Mouse (Mus musculus) forebrain, embryonic 11.5 days (tissue): Measurements from ENCODE around the gene Igsf10. TPM values are rescaled to one million over a fixed set of nuclear protein-coding genes. Genes with fewer than 3 reads are reported as not detected.

Experiments
- ATAC-seq: fragments of 200-750 bp; cut with Nextera tagmentation; replicated peaks from 2 replicates; pipeline ENCODE4 v1.8.0; 2017; ENCODE audit warnings: moderate TSS enrichment; ENCODE audit not compliant: low FRiP score
- DNase-seq: peaks from one replicate; pipeline ENCODE4 v3.0.0-alpha.2; 2017; ENCODE audit warnings: low spot score
- H3K27ac ChIP-seq: fragments of 300-500 bp; sonication (generic); 2 replicates; pipeline ENCODE4 v1.5.1; 2014; ENCODE audit warnings: low read depth, low read length
- H3K27me3 ChIP-seq: fragments of 300-500 bp; sonication (generic); 2 replicates; pipeline ENCODE4 v1.6.1; 2014; ENCODE audit warnings: mild to moderate bottlenecking, low read length, mixed read lengths; ENCODE audit not compliant: control insufficient read depth, insufficient read depth
- H3K36me3 ChIP-seq: fragments of 300-500 bp; sonication (generic); 2 replicates; pipeline ENCODE4 v1.6.1; 2014; ENCODE audit warnings: mild to moderate bottlenecking, low read length, moderate library complexity, mixed read lengths; ENCODE audit not compliant: control insufficient read depth, insufficient read depth
- H3K4me1 ChIP-seq: fragments of 300-500 bp; sonication (generic); replicated peaks from 2 replicates; pipeline ENCODE4 v1.6.1; 2014; ENCODE audit warnings: low read length, mixed read lengths; ENCODE audit not compliant: control insufficient read depth, insufficient read depth
- H3K4me2 ChIP-seq: fragments of 300-500 bp; sonication (generic); 2 replicates; pipeline ENCODE4 v1.6.1; 2014; ENCODE audit warnings: low read depth, mild to moderate bottlenecking, low read length, moderate library complexity, mixed read lengths; ENCODE audit not compliant: severe bottlenecking
- H3K4me3 ChIP-seq: fragments of 300-500 bp; sonication (generic); 2 replicates; pipeline ENCODE4 v1.5.1; 2014; ENCODE audit warnings: low read depth, low read length
- H3K9ac ChIP-seq: fragments of 300-500 bp; sonication (generic); 2 replicates; pipeline ENCODE4 v1.6.1; 2014; ENCODE audit warnings: low read length
- H3K9me3 ChIP-seq: fragments of 300-500 bp; sonication (generic); 2 replicates; pipeline ENCODE4 v1.6.1; 2016; ENCODE audit warnings: low read length, mixed read lengths; ENCODE audit not compliant: control insufficient read depth
- WGBS: fragments of 180-500 bp; shearing (Covaris S2); extraction: QIAGEN DNeasy Blood & Tissue Kit; methylation state at CpG from one replicate; pipeline ENCODE4 v1.1.7; 2014; 5-methylcytosine and 5-hydroxymethylcytosine counted together
- polyA plus RNA-seq: library from polyadenylated mRNA; unstranded; fragments of >200 nt; fragmentation: Nextera tagmentation; extraction: Ambion mirVana; gene quantifications from 2 replicates; pipeline ENCODE4 v1.2.1, GENCODE M21; 2014

Gene Igsf10
- polyA plus RNA-seq, 1 experiment from 2014 or later = 3.2 TPM

- no peaks in the 10 kb centered on the region for H3K27me3 ChIP-seq
- 92% methylated on average over 5 of the region's 5 CpGs for WGBS
- H3K4me1 ChIP-seq = no peaks in the 10 kb centered on the region
- no peak overlapping the region for H3K27ac ChIP-seq
- H3K36me3 ChIP-seq = no peaks in the 10 kb centered on the region
- H3K4me2 ChIP-seq = no peak overlapping the region
- no peak overlapping the region for H3K9ac ChIP-seq
- no peak overlapping the region for H3K4me3 ChIP-seq
- ATAC-seq = no peak
- no peaks in the 10 kb centered on the region for H3K9me3 ChIP-seq
- DNase-seq = no peak
Observed at GRCm38 (mm10) chr3:59296563-59297130, 47.5 kb downstream of the Igsf10 start.

- ATAC-seq (no peak), DNase-seq (no peak)
- H3K9me3 ChIP-seq = no peaks in the 10 kb centered on the region
- H3K4me2 ChIP-seq = no peak overlapping the region
- 89% methylated on average over 16 of the region's 16 CpGs for WGBS
- no peaks in the 10 kb centered on the region for H3K4me1 ChIP-seq
- H3K27ac ChIP-seq = no peak overlapping the region
- no peaks in the 10 kb centered on the region for H3K36me3 ChIP-seq
- H3K9ac ChIP-seq = no peak overlapping the region
- no peak overlapping the region for H3K4me3 ChIP-seq
- H3K27me3 ChIP-seq = no peaks in the 10 kb centered on the region
Observed at GRCm38 (mm10) chr3:59295699-59296562, 48.3 kb downstream of the Igsf10 start.

- DNase-seq (no peak), ATAC-seq (no peak)
- Histone ChIP-seq H3K9me3 (no peaks in the 10 kb centered on the region), H3K36me3 (no peaks in the 10 kb centered on the region), H3K27me3 (no peaks in the 10 kb centered on the region), H3K4me3 (no peak overlapping the region), H3K4me2 (no peak overlapping the region), H3K27ac (no peak overlapping the region), H3K4me1 (no peaks in the 10 kb centered on the region), H3K9ac (no peak overlapping the region)
- WGBS = 84% methylated on average over 5 of the region's 5 CpGs
Observed at GRCm38 (mm10) chr3:59293437-59294199, 50.6 kb downstream of the Igsf10 start.

DNA sequence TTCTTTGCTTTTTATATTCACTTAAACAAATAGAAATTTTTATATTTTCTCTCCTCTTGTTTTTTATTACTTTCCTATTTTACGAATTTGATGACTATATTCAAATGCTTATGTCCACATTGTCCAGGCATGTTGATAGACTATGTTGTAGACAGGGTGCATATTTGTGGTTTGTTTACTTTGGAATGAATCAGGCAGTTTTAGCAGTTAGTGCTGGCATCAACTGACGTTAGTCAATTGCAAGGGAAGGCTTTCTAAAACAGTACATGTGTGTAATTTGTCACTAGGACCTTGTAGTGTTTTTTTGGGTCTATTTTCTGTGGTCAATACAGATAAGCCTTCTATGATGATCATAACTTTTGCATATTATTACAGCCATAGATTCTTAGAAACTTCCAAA, 53.6 kb downstream of the Igsf10 start:
- Histone ChIP-seq H3K4me1 (no peaks in the 10 kb centered on the region), H3K4me3 (no peak overlapping the region), H3K9me3 (no peaks in the 10 kb centered on the region), H3K4me2 (no peak overlapping the region), H3K36me3 (no peaks in the 10 kb centered on the region), H3K27me3 (no peaks in the 10 kb centered on the region), H3K27ac (no peak overlapping the region), H3K9ac (no peak overlapping the region)
- WGBS = 80% methylated on average over 2 of the region's 2 CpGs
- no peak for DNase-seq
- no peak for ATAC-seq

DNA sequence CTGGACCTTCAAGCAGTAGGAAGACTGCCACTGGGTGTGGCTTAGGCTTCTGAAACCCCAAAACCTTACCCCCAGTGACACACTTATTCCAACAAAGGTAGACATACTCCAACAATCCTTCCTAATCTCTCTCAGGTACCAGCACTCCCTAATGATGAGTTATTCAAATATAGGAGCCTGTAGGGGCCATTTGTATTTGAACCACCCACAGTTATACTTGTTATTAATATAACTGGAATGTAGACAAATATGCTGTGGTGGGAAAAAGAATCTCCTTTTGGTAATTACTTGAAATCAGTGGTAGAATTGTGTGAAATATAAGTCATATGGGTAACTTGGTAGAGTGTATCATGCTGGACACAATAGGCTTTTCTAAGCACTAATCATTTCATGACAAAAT, 65.6 kb downstream of the Igsf10 start:
- H3K9ac ChIP-seq = no peak overlapping the region
- no peak overlapping the region for H3K4me3 ChIP-seq
- H3K36me3 ChIP-seq = no peaks in the 10 kb centered on the region
- peaks cover 4% of the 10 kb centered on the region; the same call in 1 of the 2 replicates for H3K4me1 ChIP-seq
- H3K9me3 ChIP-seq = no peaks in the 10 kb centered on the region
- DNase-seq = no peak
- no peaks in the 10 kb centered on the region for H3K27me3 ChIP-seq
- no peak overlapping the region for H3K27ac ChIP-seq
- no peak overlapping the region for H3K4me2 ChIP-seq
- ATAC-seq = no peak

DNA sequence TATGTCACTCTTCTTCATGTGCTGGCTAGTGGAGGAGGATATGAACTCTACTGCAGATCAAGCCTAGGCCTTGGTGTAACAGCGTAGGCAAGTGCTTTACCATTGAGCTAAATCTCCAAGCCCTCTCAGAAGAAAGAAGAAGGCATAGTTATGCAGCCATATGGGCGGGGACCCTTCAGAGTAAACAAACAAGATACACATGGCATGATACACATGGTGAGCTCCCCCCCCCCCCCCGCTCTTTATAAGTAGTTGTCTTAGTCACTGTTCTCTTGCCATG, 66.0 kb downstream of the Igsf10 start:
- WGBS = 89% methylated on average over 3 of the region's 3 CpGs
- DNase-seq = no peak

DNA sequence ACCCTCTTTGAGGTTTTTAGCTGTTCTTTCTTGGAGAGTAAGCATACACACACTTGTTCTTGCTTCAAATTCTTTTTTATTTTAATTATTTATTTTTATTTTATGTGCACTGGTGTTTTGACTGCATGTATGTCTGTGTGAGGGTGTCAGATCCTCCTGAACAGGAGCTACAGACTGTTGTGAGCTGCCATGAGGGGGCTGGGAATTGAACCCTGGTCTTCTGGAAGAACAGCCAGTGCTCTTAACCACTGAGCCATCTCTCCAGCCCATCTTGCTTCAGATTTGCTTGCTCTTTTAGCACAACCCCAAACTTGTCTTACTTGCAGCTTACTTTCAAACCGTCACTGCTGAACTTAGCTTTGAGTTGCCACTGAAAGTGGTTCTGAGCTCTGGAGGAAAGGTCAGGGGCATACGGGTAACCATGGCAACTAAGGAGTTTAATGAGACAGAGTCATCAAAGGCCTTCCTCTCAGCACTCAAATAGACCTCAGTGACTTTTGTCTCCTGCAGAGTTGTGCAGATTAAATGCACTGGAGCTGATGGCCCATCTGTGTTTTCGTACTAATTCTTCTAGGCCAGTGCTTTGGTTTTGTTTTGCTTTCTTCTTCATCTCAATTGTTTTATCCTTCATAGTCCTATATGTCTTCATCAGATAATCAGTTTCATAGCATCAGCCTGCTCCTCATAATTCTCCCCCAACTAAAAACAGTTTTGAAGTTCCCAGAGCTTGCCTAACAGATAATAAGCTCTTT, 66.5 kb downstream of the Igsf10 start:
- peak overlapping the region; percentile 31; the same call in 1 of the 2 replicates for H3K27ac ChIP-seq
- WGBS = 5% methylated on average over 3 of the region's 3 CpGs
- no peak overlapping the region for H3K4me2 ChIP-seq
- no peaks in the 10 kb centered on the region for H3K36me3 ChIP-seq
- no peaks in the 10 kb centered on the region for H3K9me3 ChIP-seq
- DNase-seq = no peak
- peaks cover 4% of the 10 kb centered on the region; the same call in 1 of the 2 replicates for H3K4me1 ChIP-seq
- no peak overlapping the region for H3K9ac ChIP-seq
- H3K4me3 ChIP-seq = no peak overlapping the region
- ATAC-seq = peak; percentile 83
- H3K27me3 ChIP-seq = no peaks in the 10 kb centered on the region

More for the DNA sequence above, 66.0 kb downstream of the Igsf10 start:
- Histone ChIP-seq H3K27ac (peak overlapping the region; percentile 31; the same call in 1 of the 2 replicates), H3K27me3 (no peaks in the 10 kb centered on the region), H3K9ac (no peak overlapping the region), H3K4me3 (no peak overlapping the region), H3K4me1 (peaks cover 4% of the 10 kb centered on the region; the same call in 1 of the 2 replicates), H3K4me2 (no peak overlapping the region), H3K36me3 (no peaks in the 10 kb centered on the region), H3K9me3 (no peaks in the 10 kb centered on the region)
- peak; percentile 24; the same call in 1 of the 2 replicates for ATAC-seq

DNA sequence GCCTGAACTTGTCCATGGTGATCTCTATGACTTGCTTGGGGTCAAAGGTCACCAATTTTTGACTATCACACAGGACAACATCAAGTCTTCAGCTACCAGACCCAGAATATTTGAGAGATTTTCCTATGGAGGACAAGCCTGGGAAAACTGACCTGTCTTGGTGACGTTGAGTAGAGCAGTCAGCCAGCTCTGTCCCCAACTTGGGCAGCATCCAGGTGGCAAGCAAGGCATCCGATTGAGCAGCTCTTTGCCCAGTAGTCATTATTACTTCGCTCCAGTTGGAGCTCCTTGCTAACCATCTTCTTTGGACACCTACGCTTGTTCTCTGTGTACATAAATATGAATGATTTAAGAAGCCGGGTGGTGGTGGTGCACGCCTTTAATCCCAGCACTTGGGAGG, 73.4 kb downstream of the Igsf10 start:
- Histone ChIP-seq H3K9ac (no peak overlapping the region), H3K27me3 (no peaks in the 10 kb centered on the region), H3K9me3 (no peaks in the 10 kb centered on the region), H3K4me1 (no peaks in the 10 kb centered on the region), H3K36me3 (no peaks in the 10 kb centered on the region), H3K27ac (no peak overlapping the region), H3K4me2 (no peak overlapping the region), H3K4me3 (no peak overlapping the region)
- DNase-seq = no peak
- 90% methylated on average over 6 of the region's 6 CpGs for WGBS
- no peak for ATAC-seq
